Mouse (Mus musculus) monocyte, adult 5-6 weeks (primary cell): ENCODE data around the gene Steap3. TPM values are rescaled to one million over a fixed set of nuclear protein-coding genes. Genes with fewer than 3 reads are reported as not detected.

Experiments used
- ATAC-seq: fragments of 153-309, 156-312 bp; replicated peaks from 2 replicates; pipeline ENCODE4 v1.8.0; 2017; ENCODE audit warnings: mild to moderate bottlenecking; ENCODE audit not compliant: low TSS enrichment, insufficient number of reproducible peaks, severe bottlenecking, poor library complexity, low FRiP score
- total RNA-seq: library from RNA; stranded (forward); fragments of 200-1000, 200-491, 200-594 nt; gene quantifications from 3 replicates; pipeline ENCODE4 v1.2.3, GENCODE M21; 2017

Steap3 gene
- total RNA-seq, 1 experiment from 2014 or later: 1.0 TPM

- no peak for ATAC-seq
Measured at GRCm38 (mm10) chr1:120171819-120172521, 100.5 kb downstream of the Steap3 start.

DNA sequence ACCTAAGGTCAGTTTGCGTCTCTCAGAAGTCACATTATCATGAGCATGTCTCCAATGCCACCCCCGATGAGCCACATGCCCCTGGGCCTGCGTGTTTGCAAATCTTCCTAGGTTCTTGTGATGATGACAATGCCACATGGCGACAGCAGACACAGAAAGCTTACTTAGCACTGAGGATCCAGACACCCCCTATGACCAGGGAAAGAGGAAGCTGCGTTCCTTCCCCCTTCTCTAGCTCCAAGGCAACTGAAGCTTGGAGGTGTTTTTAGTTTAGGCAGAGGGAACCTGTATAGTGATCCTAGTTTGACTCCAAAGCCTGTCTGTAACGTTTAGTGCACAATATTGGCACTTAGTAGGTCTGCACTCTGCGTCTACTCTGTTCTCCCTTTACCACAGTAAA lies 102.2 kb downstream of the Steap3 start:
- ATAC-seq: no peak

GRCm38 (mm10) chr1:120168674-120169073 lies 103.8 kb downstream of the Steap3 start:
- ATAC-seq: no peak

DNA sequence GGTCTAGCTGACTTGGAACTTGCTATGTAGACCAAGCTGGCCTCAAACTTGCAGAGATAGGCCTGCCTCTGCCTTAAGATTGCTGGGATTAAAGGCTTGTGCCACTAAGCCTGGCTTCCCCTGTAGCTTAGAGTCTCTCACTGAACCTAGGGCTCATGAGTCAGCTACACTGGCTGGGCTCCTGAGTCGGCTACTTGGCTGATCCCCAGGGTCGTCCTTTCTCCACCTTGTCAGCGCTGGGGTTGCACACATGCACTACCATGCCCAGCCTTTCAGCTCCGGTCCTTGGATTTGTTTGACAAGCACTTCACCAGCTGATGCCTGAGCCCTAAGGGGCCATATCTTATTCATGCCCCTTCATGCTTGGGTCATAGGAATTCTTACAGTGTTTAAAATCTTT lies 104.5 kb downstream of the Steap3 start:
- ATAC-seq: no peak

DNA sequence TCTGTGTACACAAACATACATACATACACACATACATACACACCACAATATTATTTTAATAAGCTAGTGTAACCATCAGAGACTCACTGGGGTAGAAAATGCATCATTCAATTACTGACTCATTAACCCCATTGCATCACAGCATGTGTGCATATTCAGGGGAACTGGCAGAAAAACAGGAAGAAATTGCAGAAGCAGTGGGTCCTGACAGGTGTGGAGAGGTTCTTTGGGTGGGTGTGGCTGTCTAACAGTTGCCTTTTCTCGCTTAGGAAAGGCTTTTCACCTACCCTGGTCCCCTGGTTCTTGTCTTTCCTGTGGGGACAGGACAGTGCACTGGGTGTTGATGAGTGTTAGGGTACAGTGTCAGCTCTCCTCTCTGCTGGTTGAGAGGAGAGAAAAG lies 109.9 kb downstream of the Steap3 start:
- no peak for ATAC-seq

GRCm38 (mm10) chr1:120161502-120161901 lies 111.0 kb downstream of the Steap3 start:
- ATAC-seq: no peak

- no peak for ATAC-seq
Measured at GRCm38 (mm10) chr1:120158474-120159127, 113.9 kb downstream of the Steap3 start.

DNA sequence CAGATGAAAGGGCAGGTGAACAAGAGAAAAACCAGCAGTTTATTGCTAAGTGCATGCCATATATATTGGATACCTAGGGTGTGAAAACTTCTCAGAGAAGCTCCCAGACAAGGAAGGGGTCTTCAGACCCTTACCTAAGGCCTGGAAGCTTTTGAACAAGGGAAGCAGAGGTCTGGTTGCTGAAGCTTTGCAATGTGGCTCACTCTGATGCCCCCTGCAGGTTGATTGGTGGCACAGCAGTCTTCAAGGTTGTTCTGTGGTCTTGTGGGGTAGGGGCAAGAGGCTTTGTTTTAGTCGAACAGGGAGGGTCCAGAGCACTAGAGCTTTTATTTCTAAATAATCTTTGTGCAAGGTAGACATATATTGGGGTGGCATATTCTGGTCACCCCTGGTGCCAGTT lies 117.2 kb downstream of the Steap3 start:
- ATAC-seq: no peak

- 0 out of 2 replicates have a peak, but pooled peaks have one; percentile 54 for ATAC-seq
Measured at GRCm38 (mm10) chr1:120154232-120154631, 118.3 kb downstream of the Steap3 start.

DNA sequence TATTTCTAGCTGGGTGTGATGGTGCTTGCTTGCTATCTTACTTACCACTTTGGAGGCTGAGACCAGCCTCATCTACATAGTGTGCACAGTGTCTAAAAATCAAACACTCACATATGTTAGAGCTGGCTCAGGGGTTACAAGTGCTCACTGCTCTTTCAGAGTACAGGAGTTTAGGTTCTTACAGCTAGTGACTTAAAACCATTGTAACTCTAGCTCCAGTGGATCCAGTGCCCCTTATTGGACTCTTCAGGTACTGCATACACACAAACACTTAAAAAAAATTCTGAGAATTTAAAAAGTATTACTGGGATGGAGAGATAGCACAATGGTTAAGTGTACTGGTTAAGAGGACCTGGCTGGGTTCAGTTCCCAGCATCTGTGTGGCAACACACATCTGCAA lies 125.5 kb downstream of the Steap3 start:
- no peak for ATAC-seq

DNA sequence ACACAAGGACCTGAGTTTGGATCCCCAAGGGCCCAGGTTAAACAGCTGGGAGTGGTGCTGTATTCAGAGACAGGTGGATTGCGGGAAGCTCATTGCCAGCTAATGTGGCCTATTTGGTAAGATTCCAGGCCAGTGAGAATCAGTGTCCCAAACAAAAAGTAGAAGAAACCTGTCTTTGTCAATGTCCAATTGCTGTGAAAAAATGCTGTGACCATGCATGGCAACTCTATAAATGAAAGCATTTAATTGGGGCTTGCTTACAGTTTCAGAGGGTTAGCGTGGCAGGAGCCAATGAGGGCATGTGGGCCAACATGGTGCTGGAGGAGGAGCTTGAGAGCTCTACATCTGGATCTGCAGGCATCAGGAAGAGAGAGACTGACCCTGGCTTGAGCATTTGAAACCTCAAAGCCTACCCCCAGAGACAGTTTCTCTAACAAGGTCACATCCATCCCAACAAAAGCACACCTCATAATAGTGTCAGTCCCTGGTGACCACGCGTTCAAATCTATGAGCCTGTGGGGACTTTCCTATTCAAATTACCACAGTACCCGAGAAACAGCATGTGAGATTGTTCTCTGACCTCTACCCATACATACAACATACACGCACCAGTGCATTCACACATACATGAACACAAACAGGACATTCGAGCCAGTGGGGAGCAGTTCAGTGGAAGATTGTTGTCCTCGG lies 126.8 kb downstream of the Steap3 start:
- no peak for ATAC-seq

DNA sequence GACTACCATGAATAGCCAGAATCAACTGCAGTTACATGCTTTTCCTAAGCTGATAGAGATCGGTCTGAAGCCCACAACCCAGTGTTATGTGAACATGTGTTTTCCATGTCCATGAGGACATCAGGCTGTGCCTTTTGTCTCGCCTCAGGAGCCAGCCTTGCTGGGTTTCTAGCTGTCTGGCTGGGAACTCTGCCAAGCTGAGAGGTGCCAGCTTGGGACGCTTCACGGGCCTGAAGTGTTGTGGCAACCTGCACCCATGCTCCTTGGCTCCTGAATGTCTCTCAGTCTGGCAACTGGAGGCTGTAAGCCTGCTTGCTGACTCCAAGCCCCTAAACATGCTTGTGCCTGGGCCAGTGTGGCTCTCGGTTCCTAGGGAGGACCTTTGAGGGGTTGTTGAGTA lies 130.0 kb downstream of the Steap3 start:
- ATAC-seq: no peak

Other genes with a start within 250 kb of the Steap3 start
- gene Tmem37, start 198.6 kb downstream of the Steap3 start, total RNA-seq: 3.2 to 9.4 TPM (median 8.2 TPM) in 3 replicates
- gene Dbi, start 151.6 kb downstream of the Steap3 start, total RNA-seq: 183 to 239 TPM (median 190 TPM) in 3 replicates
- gene 3110009E18Rik, start 151.5 kb downstream of the Steap3 start, total RNA-seq: 3.0 to 10.3 TPM (median 8.4 TPM) in 3 replicates
- gene C1ql2, start 67.9 kb upstream of the Steap3 start, total RNA-seq: not detected in 3 replicates
- gene Marco, start 232.3 kb upstream of the Steap3 start, total RNA-seq: not detected in 3 replicates